In genomic region chr1:128668718-128669117, GRCm38 (mm10) we compare ENCODE assay signal across 28 mouse cellular contexts.
DNase-seq lines count a peak whose midpoint lies in the region; ATAC-seq and TF ChIP-seq lines count a peak whose summit lies in the region.
"Had no signal": no experiment of that assay in that cellular context is flagged by ENCODE, and none has a peak within 500 bp of the region (broad histone marks: within the 10 kb centered on the region; RNA-seq: fewer than 3 reads in every experiment).

No protein-coding gene starts in this region.

- H3K9me3 ChIP-seq in forebrain, postnatal 0 days (ENCODE audit: low read length): no peaks in the 10 kb centered on the region
- no peaks in the 10 kb centered on the region for H3K9me3 ChIP-seq in forebrain, embryonic 16.5 days (ENCODE audit: control insufficient read depth, low read length)
- peaks cover 3% of the 10 kb centered on the region; the same call in 1 of the 2 replicates for H3K9me3 ChIP-seq in midbrain, embryonic 11.5 days (ENCODE audit: control insufficient read depth, low read length)
- no peaks in the 10 kb centered on the region for H3K9me3 ChIP-seq in midbrain, embryonic 15.5 days
- no peaks in the 10 kb centered on the region for H3K9me3 ChIP-seq in hindbrain, embryonic 13.5 days
- H3K9me3 ChIP-seq: hindbrain, embryonic 15.5 days; intestine, embryonic 15.5 days; liver, embryonic 15.5 days; neural tube, embryonic 15.5 days had no signal

- H3K36me3 ChIP-seq in forebrain, postnatal 0 days (ENCODE audit: insufficient read depth): no peaks in the 10 kb centered on the region
- H3K36me3 ChIP-seq in forebrain, embryonic 16.5 days (ENCODE audit: control insufficient read depth, insufficient read depth): no peaks in the 10 kb centered on the region
- H3K36me3 ChIP-seq in midbrain, embryonic 11.5 days (ENCODE audit: control insufficient read depth, insufficient read depth, low read length): no peaks in the 10 kb centered on the region
- no peaks in the 10 kb centered on the region for H3K36me3 ChIP-seq in midbrain, embryonic 15.5 days (replicated peaks)
- H3K36me3 ChIP-seq in hindbrain, embryonic 13.5 days: no peaks in the 10 kb centered on the region
- H3K36me3 ChIP-seq: forebrain, embryonic 12.5 days; heart, embryonic 13.5 days; hindbrain, embryonic 15.5 days; intestine, embryonic 15.5 days; limb, embryonic 12.5 days; liver, embryonic 15.5 days; neural tube, embryonic 15.5 days had no signal

- no peak for DNase-seq in forebrain, postnatal 0 days
- peak; percentile 82 for DNase-seq in midbrain, embryonic 11.5 days (ENCODE audit: low spot score, missing footprints)
- no peak for DNase-seq in lung, postnatal 25 days (ENCODE audit: low spot score)
- DNase-seq in adrenal gland, adult 2 months: no peak
- DNase-seq: adrenal gland, postnatal 25 days; heart, adult 2 months; heart, postnatal 14 days; kidney, adult 2 months; kidney, postnatal 36 days; lung, embryonic 14.5 days; lung, postnatal 14 days; right cerebral cortex, postnatal 25 days; thymus, adult 18-20 months; thymus, postnatal 25 days had no signal

- peak overlapping the region; percentile 70 for H3K27ac ChIP-seq in forebrain, postnatal 0 days (ENCODE audit: low read depth, low read length)
- no peak overlapping the region for H3K27ac ChIP-seq in forebrain, embryonic 16.5 days (ENCODE audit: low read length)
- H3K27ac ChIP-seq in midbrain, embryonic 11.5 days (ENCODE audit: low read depth, low read length): 0 out of 2 replicates have a peak overlapping the region, but pooled peaks have one; percentile 22
- H3K27ac ChIP-seq in midbrain, embryonic 15.5 days: no peak overlapping the region; the same call in 1 of the 2 replicates
- H3K27ac ChIP-seq in hindbrain, embryonic 13.5 days: peak overlapping the region; percentile 69; the same call in 1 of the 2 replicates
- H3K27ac ChIP-seq: heart, adult 2 months; heart, embryonic 13.5 days; hindbrain, embryonic 15.5 days; intestine, embryonic 15.5 days; layer of hippocampus, adult 2 months; left cerebral cortex, adult 2 months; limb, embryonic 12.5 days; liver, embryonic 15.5 days; neural tube, embryonic 15.5 days; stomach, postnatal 0 days had no signal

- whole genome bisulfite sequencing in forebrain, postnatal 0 days: 82% methylated on average over 6 of the region's 6 CpGs
- 66% methylated on average over 6 of the region's 6 CpGs for WGBS in forebrain, embryonic 16.5 days
- WGBS in midbrain, embryonic 11.5 days: 86% methylated on average over 6 of the region's 6 CpGs
- WGBS in midbrain, embryonic 15.5 days: 76% methylated on average over 6 of the region's 6 CpGs
- WGBS in hindbrain, embryonic 13.5 days: 85% methylated on average over 6 of the region's 6 CpGs

- no peak for ATAC-seq in forebrain, postnatal 0 days
- no peak for ATAC-seq in forebrain, embryonic 16.5 days
- ATAC-seq in midbrain, embryonic 11.5 days (ENCODE audit: low FRiP score): no peak
- ATAC-seq in midbrain, embryonic 15.5 days (replicated peaks): no peak
- ATAC-seq in hindbrain, embryonic 13.5 days (ENCODE audit: low FRiP score): no peak
- ATAC-seq: intestine, embryonic 15.5 days had no signal

- H3K4me1 ChIP-seq in forebrain, postnatal 0 days (ENCODE audit: insufficient read depth): no peaks in the 10 kb centered on the region
- H3K4me1 ChIP-seq in forebrain, embryonic 16.5 days (replicated peaks; ENCODE audit: control insufficient read depth, insufficient read depth, low read length): peaks cover 8% of the 10 kb centered on the region
- H3K4me1 ChIP-seq in midbrain, embryonic 11.5 days (ENCODE audit: control insufficient read depth, insufficient read depth, low read length): peaks cover 8% of the 10 kb centered on the region
- peaks cover 5% of the 10 kb centered on the region; the same call in 1 of the 2 replicates for H3K4me1 ChIP-seq in midbrain, embryonic 15.5 days
- H3K4me1 ChIP-seq in hindbrain, embryonic 13.5 days (replicated peaks): peaks cover 19% of the 10 kb centered on the region
- H3K4me1 ChIP-seq: intestine, embryonic 15.5 days; limb, embryonic 12.5 days; liver, embryonic 15.5 days had no signal

- no peaks in the 10 kb centered on the region for H3K27me3 ChIP-seq in forebrain, postnatal 0 days (ENCODE audit: insufficient read depth, low read length)
- no peaks in the 10 kb centered on the region for H3K27me3 ChIP-seq in forebrain, embryonic 16.5 days (replicated peaks; ENCODE audit: control insufficient read depth, insufficient read depth, low read length)
- no peaks in the 10 kb centered on the region for H3K27me3 ChIP-seq in midbrain, embryonic 11.5 days (ENCODE audit: control insufficient read depth, insufficient read depth, low read length)
- no peaks in the 10 kb centered on the region for H3K27me3 ChIP-seq in midbrain, embryonic 15.5 days (replicated peaks)
- no peaks in the 10 kb centered on the region for H3K27me3 ChIP-seq in hindbrain, embryonic 13.5 days
- H3K27me3 ChIP-seq: heart, embryonic 13.5 days; hindbrain, embryonic 15.5 days; intestine, embryonic 15.5 days; limb, embryonic 12.5 days; liver, embryonic 15.5 days; neural tube, embryonic 15.5 days had no signal

- H3K9ac ChIP-seq in forebrain, postnatal 0 days: no peak overlapping the region
- H3K9ac ChIP-seq in forebrain, embryonic 16.5 days (replicated peaks; ENCODE audit: low read depth, low read length): no peak overlapping the region
- H3K9ac ChIP-seq in midbrain, embryonic 11.5 days (ENCODE audit: low read length): no peak overlapping the region; the same call in 1 of the 2 replicates
- H3K9ac ChIP-seq in midbrain, embryonic 15.5 days: no peak overlapping the region
- H3K9ac ChIP-seq in hindbrain, embryonic 13.5 days: no peak overlapping the region
- H3K9ac ChIP-seq: forebrain, embryonic 12.5 days; heart, embryonic 13.5 days; hindbrain, embryonic 15.5 days; intestine, embryonic 15.5 days; limb, embryonic 12.5 days; liver, embryonic 15.5 days; lung, embryonic 14.5 days; neural tube, embryonic 15.5 days had no signal

- no peak for TF ChIP-seq CTCF in forebrain, postnatal 0 days (IDR thresholded peaks at IDR 0.05; ENCODE audit: low read depth)

- H3K4me2 ChIP-seq in forebrain, postnatal 0 days (ENCODE audit: low read depth): no peak overlapping the region
- no peak overlapping the region for H3K4me2 ChIP-seq in forebrain, embryonic 16.5 days (ENCODE audit: low read length)
- no peak overlapping the region for H3K4me2 ChIP-seq in midbrain, embryonic 11.5 days
- H3K4me2 ChIP-seq in midbrain, embryonic 15.5 days: no peak overlapping the region
- no peak overlapping the region for H3K4me2 ChIP-seq in hindbrain, embryonic 13.5 days
- H3K4me2 ChIP-seq: forebrain, embryonic 12.5 days; heart, embryonic 13.5 days; hindbrain, embryonic 15.5 days; intestine, embryonic 15.5 days; limb, embryonic 12.5 days; liver, embryonic 15.5 days; lung, embryonic 14.5 days; neural tube, embryonic 15.5 days had no signal

- H3K4me3 ChIP-seq in forebrain, postnatal 0 days (ENCODE audit: low read depth, low read length): no peak overlapping the region
- H3K4me3 ChIP-seq in forebrain, embryonic 16.5 days (replicated peaks; ENCODE audit: low read length): no peak overlapping the region
- H3K4me3 ChIP-seq in midbrain, embryonic 11.5 days (ENCODE audit: low read depth, low read length): no peak overlapping the region
- H3K4me3 ChIP-seq in midbrain, embryonic 15.5 days: no peak overlapping the region
- H3K4me3 ChIP-seq in hindbrain, embryonic 13.5 days: no peak overlapping the region
- H3K4me3 ChIP-seq: erythroblast, embryonic 14.5 days; forebrain, embryonic 12.5 days; heart, adult 2 months; heart, embryonic 13.5 days; hindbrain, embryonic 15.5 days; intestine, embryonic 15.5 days; layer of hippocampus, adult 2 months; left cerebral cortex, adult 2 months; limb, embryonic 12.5 days; liver, embryonic 15.5 days; neural tube, embryonic 15.5 days had no signal

Comparison
In these comparisons a context has a peak if more than half of its experiments do, and no peak if none do; other contexts are left out.
1. H3K27ac ChIP-seq: peak in forebrain, postnatal 0 days (single experiment), midbrain, embryonic 11.5 days (single experiment) and hindbrain, embryonic 13.5 days (single experiment); none in forebrain, embryonic 16.5 days (single experiment) and midbrain, embryonic 15.5 days (single experiment).